Mouse (Mus musculus) myocyte (in vitro differentiated cells): ENCODE results near the gene Cog5. TPM values are rescaled to one million over a fixed set of nuclear protein-coding genes. Genes with fewer than 3 reads are reported as not detected.

Experiments
- H3K27me3 ChIP-seq: one replicate; pipeline ENCODE4 v1.6.1; 2011; ENCODE audit not compliant: control insufficient read depth, insufficient read depth, insufficient read length
- H3K36me3 ChIP-seq: one replicate; pipeline ENCODE4 v1.6.1; 2011; ENCODE audit not compliant: control insufficient read depth, insufficient read depth
- H3K4me2 ChIP-seq: one replicate; pipeline ENCODE4 v1.6.1; 2011; ENCODE audit warnings: low read depth, control low read depth
- H3K4me3 ChIP-seq: one replicate; pipeline ENCODE4 v1.5.1; 2011; ENCODE audit warnings: mild to moderate bottlenecking, control low read depth, moderate library complexity
- H3K79me2 ChIP-seq: one replicate; pipeline ENCODE4 v1.6.1; 2011; ENCODE audit not compliant: control insufficient read depth, insufficient read depth
- H3ac ChIP-seq: one replicate; pipeline ENCODE4 v1.6.1; 2011; ENCODE audit not compliant: control insufficient read depth, insufficient read length
- CEBPB ChIP-seq: IDR thresholded peaks from 2 replicates; pipeline ENCODE4 v1.6.1; 2011; ENCODE audit warnings: mild to moderate bottlenecking, moderate library complexity; ENCODE audit not compliant: poor library complexity, insufficient read depth, severe bottlenecking
- E2F4 ChIP-seq: IDR thresholded peaks from one replicate; pipeline ENCODE4 v1.6.1; 2011; ENCODE audit warnings: mild to moderate bottlenecking, control low read depth, moderate library complexity; ENCODE audit not compliant: insufficient read depth
- MAX ChIP-seq: IDR thresholded peaks from one replicate; pipeline ENCODE4 v1.6.1; 2011; ENCODE audit warnings: low read depth, mild to moderate bottlenecking, control low read depth
- MYOD1 ChIP-seq, 3 experiments: IDR thresholded peaks; one replicate each; pipeline ENCODE4 v1.6.1; 2011; ENCODE audit warnings: control low read depth in 2 of 3, low read depth in 2 of 3, mild to moderate bottlenecking in 2 of 3, moderate library complexity in 1 of 3; ENCODE audit not compliant: insufficient read length in 2 of 3, control insufficient read depth in 1 of 3
- MYOG ChIP-seq, 3 experiments: IDR thresholded peaks; one replicate each; pipeline ENCODE4 v1.6.1; 2011; ENCODE audit warnings: control low read depth in 2 of 3, low read depth in 2 of 3, mild to moderate bottlenecking in 2 of 3; ENCODE audit not compliant: insufficient read length in 2 of 3, control insufficient read depth in 1 of 3, insufficient read depth in 1 of 3
- POLR2A ChIP-seq: IDR thresholded peaks from one replicate; pipeline ENCODE4 v1.6.1; 2011; ENCODE audit warnings: low read depth, mild to moderate bottlenecking, control low read depth, moderate library complexity; ENCODE audit not compliant: insufficient read length
- POLR2AphosphoS2 ChIP-seq: IDR thresholded peaks from one replicate; pipeline ENCODE4 v1.6.1; 2011; ENCODE audit warnings: low read depth, control low read depth; ENCODE audit not compliant: insufficient read length
- REST ChIP-seq: IDR thresholded peaks from one replicate; pipeline ENCODE4 v1.6.1; 2011; ENCODE audit warnings: mild to moderate bottlenecking, control low read depth, moderate library complexity; ENCODE audit not compliant: insufficient read depth, insufficient read length
- SRF ChIP-seq: IDR thresholded peaks from one replicate; pipeline ENCODE4 v1.6.1; 2011; ENCODE audit warnings: low read depth; ENCODE audit not compliant: control insufficient read depth, insufficient read length
- TCF12 ChIP-seq: IDR thresholded peaks from one replicate; pipeline ENCODE4 v1.6.1; 2011; ENCODE audit warnings: mild to moderate bottlenecking, control low read depth; ENCODE audit not compliant: poor library complexity, insufficient read depth, severe bottlenecking
- TCF3 ChIP-seq: IDR thresholded peaks from one replicate; pipeline ENCODE4 v1.6.1; 2011; ENCODE audit warnings: low read depth, control low read depth; ENCODE audit not compliant: insufficient read length
- USF1 ChIP-seq: IDR thresholded peaks from one replicate; pipeline ENCODE4 v1.6.1; 2011; ENCODE audit warnings: low read depth, mild to moderate bottlenecking, control low read depth, moderate library complexity
- polyA plus RNA-seq: library from polyadenylated mRNA; unstranded; fragments of >200 nt; fragmentation: generic; extraction: Trizol; gene quantifications from one replicate; pipeline ENCODE4 v1.2.1, GENCODE M21; 2012; ENCODE audit warnings: missing spikeins

Cog5 gene
- polyA plus RNA-seq, 1 experiment: 10.2 TPM

- Histone ChIP-seq H3K79me2 (no peaks in the 10 kb centered on the region), H3K27me3 (no peaks in the 10 kb centered on the region), H3K36me3 (peaks cover 5% of the 10 kb centered on the region), H3ac (no peak overlapping the region), H3K4me3 (no peak overlapping the region), H3K4me2 (no peak overlapping the region)
- TF ChIP-seq POLR2A (no peak), MYOG (IDR thresholded peaks at IDR 0.05; ENCODE audit: control insufficient read depth in 1 of 3, insufficient read depth in 1 of 3, insufficient read length in 2 of 3, low read depth in 2 of 3) (no peak), USF1 (no peak), TCF3 (no peak), SRF (no peak), REST (no peak), POLR2AphosphoS2 (no peak), E2F4 (no peak), MAX (no peak), MYOD1 (IDR thresholded peaks at IDR 0.05; ENCODE audit: control insufficient read depth in 1 of 3, insufficient read length in 2 of 3, low read depth in 2 of 3) (no peak), CEBPB (no peak), TCF12 (no peak)
Observed at GRCm38 (mm10) chr12:31955843-31956242, 301.2 kb downstream of the Cog5 start.

DNA sequence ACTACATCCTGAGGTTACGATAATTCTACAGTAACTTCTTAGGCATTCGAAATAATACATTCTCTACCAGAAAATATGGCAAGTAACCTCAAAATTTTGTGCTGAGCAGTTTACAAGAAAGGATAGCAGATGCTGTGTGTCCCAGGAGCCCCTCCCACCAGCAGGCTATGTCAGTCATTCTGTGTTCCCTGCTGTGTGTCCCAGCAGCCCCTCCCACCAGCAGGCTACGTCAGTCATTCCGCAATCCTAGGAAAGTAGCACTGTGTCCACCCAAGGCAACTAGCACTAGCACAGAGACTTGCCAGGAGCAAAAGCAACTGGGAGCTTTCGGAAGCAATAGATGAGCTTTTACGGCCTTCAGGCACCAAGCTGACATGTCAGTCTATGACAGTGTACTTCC is 309.4 kb downstream of the Cog5 start:
- TF ChIP-seq POLR2A: no peak
- TF ChIP-seq MYOD1 (IDR thresholded peaks at IDR 0.05; ENCODE audit: control insufficient read depth in 1 of 3, insufficient read length in 2 of 3, low read depth in 2 of 3): peak in 2 of 3 experiments; percentile 73 to 74
- no peak for TF ChIP-seq SRF
- H3ac ChIP-seq: no peak overlapping the region
- no peaks in the 10 kb centered on the region for H3K79me2 ChIP-seq
- peaks cover 5% of the 10 kb centered on the region for H3K36me3 ChIP-seq
- no peaks in the 10 kb centered on the region for H3K27me3 ChIP-seq
- no peak overlapping the region for H3K4me2 ChIP-seq
- H3K4me3 ChIP-seq: no peak overlapping the region

GRCm38 (mm10) chr12:31965517-31966212 is 311.0 kb downstream of the Cog5 start:
- H3ac ChIP-seq: no peak overlapping the region
- H3K36me3 ChIP-seq: no peaks in the 10 kb centered on the region
- H3K4me2 ChIP-seq: no peak overlapping the region
- TF ChIP-seq MYOD1 (IDR thresholded peaks at IDR 0.05; ENCODE audit: control insufficient read depth in 1 of 3, insufficient read length in 2 of 3, low read depth in 2 of 3): peak in 1 of 3 experiments; percentile 24
- TF ChIP-seq MYOG (IDR thresholded peaks at IDR 0.05; ENCODE audit: control insufficient read depth in 1 of 3, insufficient read depth in 1 of 3, insufficient read length in 2 of 3, low read depth in 2 of 3): no peak
- no peaks in the 10 kb centered on the region for H3K79me2 ChIP-seq
- no peaks in the 10 kb centered on the region for H3K27me3 ChIP-seq
- H3K4me3 ChIP-seq: no peak overlapping the region

DNA sequence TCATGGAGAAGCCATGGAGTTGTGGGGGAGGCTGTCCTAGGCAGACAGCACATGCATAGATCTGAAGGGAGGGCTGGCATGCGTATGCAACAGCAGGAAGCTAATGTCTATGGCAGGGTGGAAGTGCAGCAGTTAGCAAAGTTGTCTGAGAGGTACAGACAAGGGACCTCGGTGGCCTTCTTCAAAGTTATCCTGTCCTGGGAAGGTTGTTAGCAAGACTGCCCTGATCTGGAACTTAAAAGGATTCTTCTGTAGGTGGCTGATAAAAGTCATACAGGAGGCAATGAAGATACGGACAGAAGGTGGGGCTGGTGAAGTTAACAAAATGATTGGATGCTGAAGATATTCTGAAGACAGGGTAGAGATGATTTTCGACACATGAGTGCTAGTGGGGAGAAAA is 311.7 kb downstream of the Cog5 start:
- no peak overlapping the region for H3K4me3 ChIP-seq
- H3K36me3 ChIP-seq: no peaks in the 10 kb centered on the region
- TF ChIP-seq MYOD1 (IDR thresholded peaks at IDR 0.05; ENCODE audit: control insufficient read depth in 1 of 3, insufficient read length in 2 of 3, low read depth in 2 of 3) (no peak), TCF3 (no peak), USF1 (no peak), SRF (no peak), MYOG (IDR thresholded peaks at IDR 0.05; ENCODE audit: control insufficient read depth in 1 of 3, insufficient read depth in 1 of 3, insufficient read length in 2 of 3, low read depth in 2 of 3) (no peak), REST (no peak), TCF12 (no peak), MAX (no peak), POLR2A (no peak), CEBPB (no peak), E2F4 (no peak), POLR2AphosphoS2 (no peak)
- H3K79me2 ChIP-seq: no peaks in the 10 kb centered on the region
- no peaks in the 10 kb centered on the region for H3K27me3 ChIP-seq
- H3ac ChIP-seq: no peak overlapping the region
- no peak overlapping the region for H3K4me2 ChIP-seq

DNA sequence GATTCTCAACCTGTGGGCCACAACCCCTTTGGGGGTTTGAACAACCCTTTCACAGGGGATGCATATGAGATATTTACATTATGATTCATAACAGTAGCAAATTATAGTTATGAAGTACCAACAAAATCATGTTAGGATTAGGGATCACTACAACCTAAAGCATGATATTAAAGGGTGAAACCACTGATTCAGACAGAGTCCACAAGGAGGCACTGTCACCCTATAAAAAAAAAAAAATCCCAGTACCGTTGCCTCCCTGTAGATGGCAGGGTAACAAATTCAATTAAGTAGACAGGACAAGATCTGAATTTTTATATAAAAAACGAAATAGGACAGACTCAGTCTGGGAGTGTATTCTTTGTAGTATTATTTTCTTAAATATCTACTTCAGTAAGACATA is 312.9 kb downstream of the Cog5 start:
- Histone ChIP-seq H3K27me3 (no peaks in the 10 kb centered on the region), H3K4me3 (no peak overlapping the region), H3K79me2 (no peaks in the 10 kb centered on the region), H3K4me2 (no peak overlapping the region), H3ac (no peak overlapping the region), H3K36me3 (no peaks in the 10 kb centered on the region)
- no peak for TF ChIP-seq MYOD1 (IDR thresholded peaks at IDR 0.05; ENCODE audit: control insufficient read depth in 1 of 3, insufficient read length in 2 of 3, low read depth in 2 of 3)
- no peak for TF ChIP-seq POLR2AphosphoS2
- TF ChIP-seq REST: no peak
- TF ChIP-seq CEBPB: no peak
- no peak for TF ChIP-seq TCF3
